Mouse (Mus musculus): ENCODE measurements around the gene Ccdc3. TPM values are rescaled to one million over a fixed set of nuclear protein-coding genes. Genes with fewer than 3 reads are reported as not detected.

The Ccdc3 gene
- polyA plus RNA-seq, 1 experiment: 0.94 TPM

DNA sequence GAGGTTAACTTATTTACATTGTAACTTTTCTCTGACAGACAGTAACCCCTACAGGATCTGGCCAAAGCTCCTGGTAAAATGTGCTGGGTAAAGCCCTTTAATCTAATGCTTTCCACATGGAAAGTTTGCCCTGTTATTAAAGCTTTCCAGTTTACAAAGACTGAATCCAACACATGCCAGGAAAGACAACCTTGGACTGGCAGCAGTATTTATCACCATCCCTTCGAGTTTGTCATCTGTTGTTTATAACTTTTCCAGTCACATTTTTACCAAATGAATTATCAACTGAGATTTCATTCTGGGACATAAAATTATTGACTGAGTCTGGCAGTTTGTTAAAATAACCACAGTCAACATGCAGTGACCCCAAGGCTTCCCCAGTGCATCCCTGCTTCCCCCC is 77.0 kb downstream of the Ccdc3 start:
- H3K27me3 ChIP-seq (ENCODE audit: control insufficient read depth, insufficient read depth, low read length): no peaks in the 10 kb centered on the region
- TF ChIP-seq POLR2A (IDR thresholded peaks at IDR 0.05; ENCODE audit: control insufficient read depth, low read depth, low read length) (no peak), CTCF (IDR thresholded peaks at IDR 0.05; ENCODE audit: control insufficient read depth, insufficient read depth, insufficient replicate concordance, low read depth, low read length) (no peak)
- no peak overlapping the region for H3K4me3 ChIP-seq (ENCODE audit: control insufficient read depth, low read depth, low read length)
- no peaks in the 10 kb centered on the region for H3K36me3 ChIP-seq (ENCODE audit: control insufficient read depth, insufficient read depth, low read length)
- no peak overlapping the region for H3K27ac ChIP-seq (ENCODE audit: control insufficient read depth, insufficient read depth, low read depth, low read length)
- H3K4me1 ChIP-seq (ENCODE audit: control insufficient read depth, insufficient read depth, low read length): peaks cover 3% of the 10 kb centered on the region; the same call in 1 of the 2 replicates

DNA sequence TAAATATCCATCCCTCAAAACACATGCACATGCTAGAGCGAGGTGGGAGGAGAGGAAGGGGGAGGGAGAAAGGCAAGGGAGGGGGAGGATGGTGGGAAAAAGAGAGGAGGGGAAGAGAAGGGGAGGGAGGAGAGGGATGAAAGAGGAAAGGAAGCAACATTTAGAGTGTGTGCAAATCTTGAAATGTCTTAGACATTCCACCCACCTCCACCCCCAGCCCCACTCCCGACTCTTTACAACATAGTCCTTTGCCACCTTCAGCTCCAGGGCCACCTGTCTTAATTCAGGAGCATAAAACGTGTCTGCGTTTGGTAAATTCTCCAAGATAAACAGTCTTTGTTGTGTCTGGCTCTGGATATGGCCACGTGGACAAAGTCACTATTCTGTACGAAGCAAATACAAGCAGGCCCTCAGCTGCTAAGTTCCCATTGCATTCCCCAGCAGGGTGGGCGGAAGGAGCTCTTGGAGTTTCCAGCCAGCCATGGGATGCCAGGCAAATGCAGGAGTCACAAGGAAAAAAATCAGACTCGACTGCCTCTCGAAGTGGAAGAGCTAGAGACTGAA is 77.8 kb downstream of the Ccdc3 start:
- H3K4me1 ChIP-seq (ENCODE audit: control insufficient read depth, insufficient read depth, low read length): peaks cover 3% of the 10 kb centered on the region; the same call in 1 of the 2 replicates
- H3K27ac ChIP-seq (ENCODE audit: control insufficient read depth, insufficient read depth, low read depth, low read length): no peak overlapping the region
- no peaks in the 10 kb centered on the region for H3K27me3 ChIP-seq (ENCODE audit: control insufficient read depth, insufficient read depth, low read length)
- TF ChIP-seq POLR2A (IDR thresholded peaks at IDR 0.05; ENCODE audit: control insufficient read depth, low read depth, low read length): no peak
- TF ChIP-seq CTCF (IDR thresholded peaks at IDR 0.05; ENCODE audit: control insufficient read depth, insufficient read depth, insufficient replicate concordance, low read depth, low read length): no peak
- no peaks in the 10 kb centered on the region for H3K36me3 ChIP-seq (ENCODE audit: control insufficient read depth, insufficient read depth, low read length)
- no peak overlapping the region for H3K4me3 ChIP-seq (ENCODE audit: control insufficient read depth, low read depth, low read length)

DNA sequence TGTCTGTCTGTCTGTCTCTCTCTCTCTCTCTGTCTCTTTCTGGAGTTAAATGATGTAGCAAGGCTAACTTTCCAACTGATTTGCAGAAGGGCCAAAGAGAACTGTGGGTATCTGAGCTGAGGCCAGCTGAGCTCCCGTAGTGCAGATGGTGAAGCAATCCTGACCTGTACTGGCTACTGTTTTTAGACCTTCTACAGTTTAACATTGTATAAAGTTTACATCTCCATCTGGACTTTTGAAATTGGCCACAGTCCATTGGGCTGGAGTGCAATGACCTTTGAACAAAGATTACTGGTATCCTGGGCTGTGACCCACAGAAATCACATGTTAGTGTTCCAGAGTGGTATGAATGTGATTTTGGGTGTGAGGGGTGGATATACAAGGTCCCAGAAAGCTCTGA is 81.6 kb downstream of the Ccdc3 start:
- no peaks in the 10 kb centered on the region for H3K36me3 ChIP-seq (ENCODE audit: control insufficient read depth, insufficient read depth, low read length)
- no peak overlapping the region for H3K27ac ChIP-seq (ENCODE audit: control insufficient read depth, insufficient read depth, low read depth, low read length)
- no peak for TF ChIP-seq CTCF (IDR thresholded peaks at IDR 0.05; ENCODE audit: control insufficient read depth, insufficient read depth, insufficient replicate concordance, low read depth, low read length)
- no peak for TF ChIP-seq POLR2A (IDR thresholded peaks at IDR 0.05; ENCODE audit: control insufficient read depth, low read depth, low read length)
- H3K27me3 ChIP-seq (ENCODE audit: control insufficient read depth, insufficient read depth, low read length): no peaks in the 10 kb centered on the region
- peaks cover 3% of the 10 kb centered on the region; the same call in 1 of the 2 replicates for H3K4me1 ChIP-seq (ENCODE audit: control insufficient read depth, insufficient read depth, low read length)
- H3K4me3 ChIP-seq (ENCODE audit: control insufficient read depth, low read depth, low read length): peak overlapping the region; percentile 32; the same call in 1 of the 2 replicates

- peaks cover 3% of the 10 kb centered on the region; the same call in 1 of the 2 replicates for H3K4me1 ChIP-seq (ENCODE audit: control insufficient read depth, insufficient read depth, low read length)
- H3K27me3 ChIP-seq (ENCODE audit: control insufficient read depth, insufficient read depth, low read length): no peaks in the 10 kb centered on the region
- H3K4me3 ChIP-seq (ENCODE audit: control insufficient read depth, low read depth, low read length): no peak overlapping the region
- H3K27ac ChIP-seq (ENCODE audit: control insufficient read depth, insufficient read depth, low read depth, low read length): no peak overlapping the region
- no peaks in the 10 kb centered on the region for H3K36me3 ChIP-seq (ENCODE audit: control insufficient read depth, insufficient read depth, low read length)
- TF ChIP-seq POLR2A (IDR thresholded peaks at IDR 0.05; ENCODE audit: control insufficient read depth, low read depth, low read length): no peak
- no peak for TF ChIP-seq CTCF (IDR thresholded peaks at IDR 0.05; ENCODE audit: control insufficient read depth, insufficient read depth, insufficient replicate concordance, low read depth, low read length)
Observed at GRCm38 (mm10) chr2:5219847-5220375, 82.3 kb downstream of the Ccdc3 start.

DNA sequence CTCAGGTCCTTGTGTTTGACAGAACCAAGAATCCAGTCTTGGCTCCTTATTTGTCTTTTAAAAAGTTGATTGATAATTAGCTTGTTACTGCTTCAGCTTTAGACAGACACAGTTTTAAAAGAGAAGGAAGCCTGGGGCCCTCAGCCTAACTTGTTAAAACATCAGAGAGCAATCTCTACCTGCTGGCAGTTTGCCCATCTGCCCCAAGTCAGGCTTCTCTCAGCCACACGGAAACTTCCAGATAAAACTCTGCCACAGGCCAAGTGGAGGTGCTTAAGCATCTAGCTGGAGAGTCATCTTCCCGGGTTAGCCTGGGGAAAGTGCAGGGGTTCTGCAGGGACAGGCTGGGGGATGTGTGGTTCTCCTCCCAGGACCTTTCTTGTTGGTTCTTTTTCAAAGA is 85.0 kb downstream of the Ccdc3 start:
- no peaks in the 10 kb centered on the region for H3K36me3 ChIP-seq (ENCODE audit: control insufficient read depth, insufficient read depth, low read length)
- peaks cover 3% of the 10 kb centered on the region; the same call in 1 of the 2 replicates for H3K4me1 ChIP-seq (ENCODE audit: control insufficient read depth, insufficient read depth, low read length)
- TF ChIP-seq POLR2A (IDR thresholded peaks at IDR 0.05; ENCODE audit: control insufficient read depth, low read depth, low read length) (no peak), CTCF (IDR thresholded peaks at IDR 0.05; ENCODE audit: control insufficient read depth, insufficient read depth, insufficient replicate concordance, low read depth, low read length) (no peak)
- H3K27me3 ChIP-seq (ENCODE audit: control insufficient read depth, insufficient read depth, low read length): no peaks in the 10 kb centered on the region
- no peak overlapping the region for H3K4me3 ChIP-seq (ENCODE audit: control insufficient read depth, low read depth, low read length)
- H3K27ac ChIP-seq (ENCODE audit: control insufficient read depth, insufficient read depth, low read depth, low read length): no peak overlapping the region

DNA sequence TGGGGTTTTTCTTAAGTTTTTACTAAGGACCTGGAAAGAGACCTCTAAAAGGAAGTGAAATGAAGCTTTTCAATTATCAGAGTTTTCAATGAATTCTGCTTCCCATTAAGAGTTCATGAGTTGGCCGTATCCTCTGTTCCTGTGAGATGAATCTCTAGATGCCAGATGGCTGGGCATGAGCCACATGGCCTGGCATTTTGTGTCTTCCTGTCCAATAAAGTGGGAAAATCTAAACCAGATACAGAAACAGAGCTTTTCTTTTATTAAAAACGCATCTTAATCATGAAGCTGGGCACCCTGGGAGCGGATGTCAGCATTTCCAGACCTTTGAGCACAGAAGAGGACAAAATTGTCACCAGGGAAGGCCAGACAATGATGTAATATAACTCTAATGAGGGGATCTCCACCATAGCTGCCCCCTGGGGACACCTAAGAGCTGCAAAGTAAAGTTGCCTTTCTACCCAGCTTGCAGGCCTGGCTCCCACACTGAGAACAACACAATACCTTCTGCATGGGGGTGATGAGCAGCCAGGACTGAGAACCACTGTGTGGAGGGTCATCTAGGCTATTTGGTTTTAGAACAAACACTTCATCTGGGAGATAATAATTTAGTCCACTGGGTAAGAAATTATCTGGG is 99.4 kb downstream of the Ccdc3 start:
- Histone ChIP-seq H3K27ac (ENCODE audit: control insufficient read depth, insufficient read depth, low read depth, low read length) (no peak overlapping the region), H3K36me3 (ENCODE audit: control insufficient read depth, insufficient read depth, low read length) (no peaks in the 10 kb centered on the region), H3K27me3 (ENCODE audit: control insufficient read depth, insufficient read depth, low read length) (no peaks in the 10 kb centered on the region), H3K4me1 (ENCODE audit: control insufficient read depth, insufficient read depth, low read length) (no peaks in the 10 kb centered on the region), H3K4me3 (ENCODE audit: control insufficient read depth, low read depth, low read length) (no peak overlapping the region)
- TF ChIP-seq CTCF (IDR thresholded peaks at IDR 0.05; ENCODE audit: control insufficient read depth, insufficient read depth, insufficient replicate concordance, low read depth, low read length) (no peak), POLR2A (IDR thresholded peaks at IDR 0.05; ENCODE audit: control insufficient read depth, low read depth, low read length) (no peak)

- Histone ChIP-seq H3K27me3 (ENCODE audit: control insufficient read depth, insufficient read depth, low read length) (no peaks in the 10 kb centered on the region), H3K4me3 (ENCODE audit: control insufficient read depth, low read depth, low read length) (no peak overlapping the region), H3K4me1 (ENCODE audit: control insufficient read depth, insufficient read depth, low read length) (no peaks in the 10 kb centered on the region), H3K27ac (ENCODE audit: control insufficient read depth, insufficient read depth, low read depth, low read length) (no peak overlapping the region), H3K36me3 (ENCODE audit: control insufficient read depth, insufficient read depth, low read length) (no peaks in the 10 kb centered on the region)
- TF ChIP-seq POLR2A (IDR thresholded peaks at IDR 0.05; ENCODE audit: control insufficient read depth, low read depth, low read length): no peak
Observed at GRCm38 (mm10) chr2:5237870-5238269, 100.3 kb downstream of the Ccdc3 start.

Data from testis, adult 2 months (tissue).